Mouse (Mus musculus): ENCODE results near the gene Hoxc13. TPM values are rescaled to one million over a fixed set of nuclear protein-coding genes. Genes with fewer than 3 reads are reported as not detected.
A peak's percentile ranks its signal among the peaks of the same experiment; 100 is the strongest.

Gene Hoxc13
- polyA plus RNA-seq, 1 experiment from 2014 or later: not detected

DNA sequence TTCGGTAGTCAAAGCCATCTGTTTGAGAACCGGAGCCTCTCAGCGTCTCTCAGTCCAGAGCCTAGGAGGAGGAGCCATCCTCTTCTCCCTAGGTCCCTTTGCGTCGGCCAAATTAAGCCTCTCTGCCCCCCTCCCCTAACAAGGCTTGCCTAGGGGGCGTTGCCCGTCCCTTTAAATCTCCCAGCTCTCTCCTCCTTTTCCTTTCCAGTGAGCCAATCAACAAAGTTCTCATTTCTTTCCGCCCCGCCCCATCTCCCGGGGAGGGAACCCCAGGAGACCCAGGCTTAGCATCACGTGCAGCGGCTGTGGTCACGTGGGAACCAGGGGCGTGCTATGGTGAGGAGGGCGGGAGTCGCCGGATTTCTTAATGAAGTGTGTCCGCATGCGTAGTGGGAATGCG lies 284 bp upstream of the Hoxc13 start:
- Histone ChIP-seq H3K4me2 (replicated peaks) (peak overlapping the region; percentile 49), H3K27ac (no peak overlapping the region), H3K9me3 (no peaks in the 10 kb centered on the region), H3K4me3 (replicated peaks) (peak overlapping the region; percentile 17), H3K4me1 (replicated peaks) (peaks cover 9% of the 10 kb centered on the region; the same call in 1 of the 2 replicates), H3K36me3 (no peaks in the 10 kb centered on the region), H3K27me3 (replicated peaks) (peaks cover 95% of the 10 kb centered on the region), H3K9ac (no peak overlapping the region)
- under 1% methylated on average over 20 of the region's 20 CpGs for WGBS
- ATAC-seq: peak; percentile 66

DNA sequence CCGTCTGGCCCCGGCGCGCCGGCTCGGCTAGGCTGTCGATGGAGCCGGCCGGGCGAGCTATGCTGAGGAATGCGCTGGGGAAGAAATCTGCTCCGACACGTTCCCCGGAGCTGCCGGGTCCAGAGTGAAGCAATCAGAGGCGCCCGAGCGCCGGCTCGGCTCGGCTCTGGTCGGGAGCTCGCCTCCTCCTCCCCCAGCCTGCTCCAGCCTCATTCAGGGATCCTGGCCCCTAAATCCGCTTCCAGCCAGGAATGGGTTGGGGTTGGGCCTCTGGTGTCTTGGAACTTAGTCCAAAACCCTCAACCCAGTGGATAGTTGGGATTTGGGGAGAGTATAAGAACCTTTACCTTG lies 1.1 kb downstream of the Hoxc13 start:
- H3K36me3 ChIP-seq: no peaks in the 10 kb centered on the region
- H3K9ac ChIP-seq: no peak overlapping the region
- peaks cover 9% of the 10 kb centered on the region; the same call in 1 of the 2 replicates for H3K4me1 ChIP-seq (replicated peaks)
- no peak overlapping the region for H3K4me3 ChIP-seq (replicated peaks)
- peak; percentile 58 for ATAC-seq
- no peak overlapping the region for H3K4me2 ChIP-seq (replicated peaks)
- WGBS: 2% methylated on average over 23 of the region's 24 CpGs
- H3K27ac ChIP-seq: no peak overlapping the region
- H3K9me3 ChIP-seq: no peaks in the 10 kb centered on the region
- peaks cover 93% of the 10 kb centered on the region for H3K27me3 ChIP-seq (replicated peaks)

DNA sequence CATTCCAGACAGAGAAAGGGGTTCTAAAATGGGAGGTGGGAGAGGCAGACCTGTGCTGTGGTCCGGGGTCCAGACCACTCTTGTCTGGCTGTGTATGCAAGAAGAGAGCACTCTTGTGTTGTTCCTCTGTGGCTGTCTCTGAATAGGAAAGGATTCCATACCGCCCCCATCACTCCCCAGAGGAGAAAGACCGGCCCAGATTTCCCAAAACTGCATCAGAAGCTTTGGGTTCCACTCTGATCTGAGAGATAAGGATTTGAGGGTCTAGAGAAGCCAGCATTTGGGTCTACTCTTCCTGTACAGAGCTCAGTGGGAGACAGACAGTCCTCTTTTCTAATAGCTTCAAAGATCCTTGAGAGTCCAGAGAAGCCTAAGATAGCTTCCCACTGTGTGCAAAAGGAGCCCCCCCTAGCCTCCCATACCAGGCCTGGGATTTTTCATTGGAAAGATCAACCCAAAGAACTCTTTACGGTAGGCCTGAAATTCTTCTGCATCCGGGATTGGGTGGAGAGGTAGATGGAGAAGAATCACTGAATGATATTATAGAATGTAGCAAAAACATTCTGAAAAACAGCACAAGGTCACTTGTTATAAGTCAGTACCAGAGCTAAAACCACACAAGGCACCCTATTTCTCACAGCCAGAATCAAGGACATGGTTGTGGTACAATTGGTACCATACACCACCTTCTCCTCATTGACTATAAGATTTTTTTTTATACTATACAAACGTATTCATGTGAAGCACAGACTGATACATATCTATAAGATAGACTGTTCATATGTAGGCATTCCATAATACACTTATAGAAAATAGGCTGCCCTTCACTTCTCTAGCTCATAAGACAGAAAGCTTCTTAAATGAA lies 2.0 kb downstream of the Hoxc13 start:
- 13% methylated on average over 6 of the region's 6 CpGs for WGBS
- H3K4me1 ChIP-seq (replicated peaks): peaks cover 9% of the 10 kb centered on the region; the same call in 1 of the 2 replicates
- peaks cover 93% of the 10 kb centered on the region for H3K27me3 ChIP-seq (replicated peaks)

DNA sequence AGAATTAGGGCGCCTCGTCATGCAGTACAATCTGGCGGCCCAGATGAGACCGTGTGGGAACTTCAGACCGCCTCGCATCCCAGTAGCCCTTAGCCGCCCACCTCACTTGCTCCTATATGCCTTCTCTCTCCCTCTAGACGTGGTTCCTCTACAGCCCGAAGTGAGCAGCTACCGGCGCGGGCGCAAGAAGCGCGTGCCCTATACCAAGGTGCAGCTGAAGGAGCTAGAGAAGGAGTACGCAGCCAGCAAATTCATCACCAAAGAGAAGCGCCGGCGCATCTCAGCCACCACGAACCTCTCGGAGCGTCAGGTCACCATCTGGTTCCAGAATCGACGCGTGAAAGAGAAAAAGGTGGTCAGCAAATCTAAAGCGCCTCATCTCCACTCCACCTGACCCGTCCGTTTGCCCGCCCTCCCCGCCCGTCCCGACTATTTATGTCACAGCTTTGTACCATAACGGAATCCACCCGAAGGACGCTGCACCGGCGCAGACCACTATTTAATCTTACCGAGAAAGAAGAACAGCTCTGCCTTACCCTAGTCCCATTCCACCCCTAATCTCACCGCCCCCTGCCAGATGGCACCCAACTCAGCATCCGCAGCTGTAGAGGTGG lies 6.2 kb downstream of the Hoxc13 start:
- H3K9ac ChIP-seq: no peak overlapping the region
- H3K4me2 ChIP-seq (replicated peaks): no peak overlapping the region
- no peak overlapping the region for H3K27ac ChIP-seq
- 1% methylated on average over 40 of the region's 40 CpGs for WGBS
- H3K36me3 ChIP-seq: no peaks in the 10 kb centered on the region
- peaks cover 93% of the 10 kb centered on the region for H3K27me3 ChIP-seq (replicated peaks)
- no peak for ATAC-seq
- H3K4me3 ChIP-seq (replicated peaks): no peak overlapping the region
- H3K9me3 ChIP-seq: no peaks in the 10 kb centered on the region
- no peaks in the 10 kb centered on the region for H3K4me1 ChIP-seq (replicated peaks)

More for the DNA sequence above, 2.0 kb downstream of the Hoxc13 start:
- Histone ChIP-seq H3K9ac (no peak overlapping the region), H3K4me3 (replicated peaks) (no peak overlapping the region), H3K4me2 (replicated peaks) (no peak overlapping the region), H3K36me3 (no peaks in the 10 kb centered on the region), H3K9me3 (no peaks in the 10 kb centered on the region), H3K27ac (no peak overlapping the region)
- no peak for ATAC-seq

DNA sequence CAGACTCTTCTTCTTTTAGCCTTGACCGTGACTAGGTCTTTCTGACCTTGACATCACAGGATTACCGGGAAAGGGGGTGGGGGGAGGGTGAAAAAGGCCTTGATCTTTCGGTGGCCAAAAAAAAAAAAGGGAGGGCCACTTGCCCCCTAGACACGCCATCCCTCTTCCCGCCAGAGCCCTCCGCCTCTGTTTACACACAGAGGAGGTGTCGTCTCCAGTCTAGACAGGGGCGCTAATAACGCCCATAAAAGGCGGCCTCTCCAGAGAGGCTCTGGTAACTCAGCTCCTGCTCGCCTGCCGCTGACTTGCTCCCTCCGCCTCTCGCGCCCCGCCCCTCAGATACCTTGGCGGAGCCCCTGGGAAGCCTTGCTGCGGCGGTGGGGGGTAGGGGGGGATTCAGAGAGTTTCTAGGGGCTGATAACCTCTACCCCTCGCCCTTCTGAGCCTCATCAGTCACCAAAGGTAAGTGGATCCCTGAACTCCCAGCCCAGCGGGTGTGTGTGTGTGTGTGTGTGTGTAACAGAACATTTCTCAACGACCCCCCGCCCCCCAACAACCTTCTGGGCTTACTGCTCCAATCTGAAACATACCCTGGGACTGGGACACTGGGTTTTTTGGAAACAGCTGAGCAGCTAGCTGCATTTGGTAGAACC lies 10.9 kb downstream of the Hoxc13 start:
- no peak overlapping the region for H3K4me3 ChIP-seq (replicated peaks)
- H3K9ac ChIP-seq: no peak overlapping the region
- ATAC-seq: no peak
- peaks cover 4% of the 10 kb centered on the region; the same call in 1 of the 2 replicates for H3K4me1 ChIP-seq (replicated peaks)
- peaks cover 99% of the 10 kb centered on the region for H3K27me3 ChIP-seq (replicated peaks)
- no peaks in the 10 kb centered on the region for H3K36me3 ChIP-seq
- H3K4me2 ChIP-seq (replicated peaks): no peak overlapping the region
- H3K27ac ChIP-seq: no peak overlapping the region
- no peaks in the 10 kb centered on the region; the same call in 1 of the 2 replicates for H3K9me3 ChIP-seq
- 1% methylated on average over 23 of the region's 23 CpGs for WGBS

DNA sequence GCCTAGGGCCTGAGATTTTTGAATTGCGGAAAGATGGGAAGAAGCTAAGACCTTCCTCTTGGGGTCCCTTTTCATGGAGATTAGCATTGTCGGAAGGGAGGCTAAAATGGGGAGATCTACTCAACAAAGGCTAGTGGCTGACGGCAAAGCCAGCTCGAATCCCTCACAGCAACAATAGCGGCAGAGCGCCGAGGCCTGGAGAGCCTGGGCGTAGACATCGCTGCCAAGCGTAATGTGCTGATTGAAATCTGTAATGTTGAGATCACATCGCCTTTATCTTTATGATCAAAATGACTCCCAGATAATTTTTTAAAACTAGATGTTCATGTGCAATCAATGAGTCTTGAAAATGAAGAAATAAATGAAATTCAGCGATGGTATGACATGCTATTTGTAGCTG lies 13.5 kb downstream of the Hoxc13 start:
- H3K36me3 ChIP-seq: no peaks in the 10 kb centered on the region
- H3K27ac ChIP-seq: no peak overlapping the region
- H3K4me2 ChIP-seq (replicated peaks): no peak overlapping the region
- no peak overlapping the region for H3K9ac ChIP-seq
- peaks cover 99% of the 10 kb centered on the region for H3K27me3 ChIP-seq (replicated peaks)
- 3% methylated on average over 12 of the region's 12 CpGs for whole genome bisulfite sequencing
- peaks cover 4% of the 10 kb centered on the region; the same call in 1 of the 2 replicates for H3K4me1 ChIP-seq (replicated peaks)
- H3K9me3 ChIP-seq: no peaks in the 10 kb centered on the region; the same call in 1 of the 2 replicates
- no peak overlapping the region for H3K4me3 ChIP-seq (replicated peaks)
- ATAC-seq: no peak

DNA sequence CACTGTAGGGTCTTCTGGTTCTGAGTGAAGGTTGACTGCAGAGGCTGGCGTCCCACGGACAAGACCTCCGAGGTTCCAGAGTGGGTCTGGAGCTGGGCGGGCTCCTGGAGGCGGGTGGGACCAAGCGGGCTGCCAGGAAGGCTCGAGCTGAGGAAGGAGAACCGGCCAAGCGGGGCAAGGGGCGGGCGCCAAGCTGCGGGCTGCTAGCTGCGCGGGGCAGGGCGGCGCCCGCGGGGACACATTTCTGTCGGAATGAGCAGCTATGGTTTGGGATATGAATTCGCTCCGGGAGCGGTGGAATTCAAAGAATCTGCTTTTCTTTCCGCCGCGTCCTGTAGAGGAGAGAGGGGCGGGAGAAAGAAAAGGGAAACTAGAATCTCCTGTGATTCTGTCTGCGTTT lies 14.0 kb downstream of the Hoxc13 start:
- Histone ChIP-seq H3K4me1 (replicated peaks) (peaks cover 4% of the 10 kb centered on the region; the same call in 1 of the 2 replicates), H3K36me3 (no peaks in the 10 kb centered on the region), H3K9me3 (no peaks in the 10 kb centered on the region; the same call in 1 of the 2 replicates), H3K4me3 (replicated peaks) (peak overlapping the region; percentile 14; the same call in 1 of the 2 replicates), H3K27me3 (replicated peaks) (peaks cover 99% of the 10 kb centered on the region), H3K9ac (no peak overlapping the region), H3K4me2 (replicated peaks) (no peak overlapping the region), H3K27ac (no peak overlapping the region)
- under 1% methylated on average over 27 of the region's 27 CpGs for WGBS
- no peak for ATAC-seq

DNA sequence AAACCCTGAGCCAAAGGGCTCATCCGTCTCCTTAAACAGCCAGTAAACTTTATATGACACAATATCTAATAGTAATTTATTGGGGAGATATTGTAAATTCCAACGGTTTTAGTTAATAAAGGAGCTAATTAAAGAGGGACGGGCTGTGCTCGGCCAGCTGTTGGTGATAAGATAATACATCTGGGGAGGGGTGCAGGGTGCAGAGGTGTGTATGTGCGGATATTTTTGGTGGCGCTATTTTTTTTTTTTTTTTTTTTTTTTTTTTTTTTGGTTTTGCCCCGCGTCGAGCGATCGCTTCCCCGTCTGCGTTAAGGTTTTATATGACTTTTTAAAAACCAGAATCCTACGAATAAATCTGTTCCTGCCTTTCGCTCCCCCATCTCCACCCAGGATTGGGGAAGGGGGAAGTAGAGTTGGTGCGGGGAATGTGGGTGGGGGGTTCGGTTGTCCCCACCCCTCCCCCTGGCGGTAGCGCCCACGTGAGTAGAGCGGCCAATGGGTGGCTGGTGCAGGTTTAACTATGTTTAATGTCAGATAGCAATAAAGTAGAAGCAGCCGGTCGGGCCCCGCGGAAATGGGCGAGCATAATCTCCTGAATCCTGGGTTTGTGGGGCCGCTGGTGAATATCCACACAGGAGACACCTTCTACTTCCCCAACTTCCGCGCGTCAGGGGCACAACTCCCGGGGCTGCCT lies 15.5 kb downstream of the Hoxc13 start, which contains the start of gene Hoxc12:
TSS of gene Hoxc12 (plus strand) at position 479 of the 694 bp plus-strand sequence.
- whole genome bisulfite sequencing: 1% methylated on average over 31 of the region's 31 CpGs
- ATAC-seq: no peak
- H3K27ac ChIP-seq: no peak within 1 kb of the TSS
- H3K27me3 ChIP-seq (replicated peaks): peaks cover 99% of the 10 kb centered on the region
- no peaks in the 10 kb centered on the region; the same call in 1 of the 2 replicates for H3K9me3 ChIP-seq
- 0 out of 2 replicates have a peak within 1 kb of the TSS, but pooled peaks have one; percentile 4 for H3K4me3 ChIP-seq (replicated peaks)
- H3K36me3 ChIP-seq: no peaks in the 10 kb centered on the region
- H3K4me2 ChIP-seq (replicated peaks): no peak within 1 kb of the TSS
- H3K9ac ChIP-seq: no peak within 1 kb of the TSS
- H3K4me1 ChIP-seq (replicated peaks): peaks cover 4% of the 10 kb centered on the region; the same call in 1 of the 2 replicates

DNA sequence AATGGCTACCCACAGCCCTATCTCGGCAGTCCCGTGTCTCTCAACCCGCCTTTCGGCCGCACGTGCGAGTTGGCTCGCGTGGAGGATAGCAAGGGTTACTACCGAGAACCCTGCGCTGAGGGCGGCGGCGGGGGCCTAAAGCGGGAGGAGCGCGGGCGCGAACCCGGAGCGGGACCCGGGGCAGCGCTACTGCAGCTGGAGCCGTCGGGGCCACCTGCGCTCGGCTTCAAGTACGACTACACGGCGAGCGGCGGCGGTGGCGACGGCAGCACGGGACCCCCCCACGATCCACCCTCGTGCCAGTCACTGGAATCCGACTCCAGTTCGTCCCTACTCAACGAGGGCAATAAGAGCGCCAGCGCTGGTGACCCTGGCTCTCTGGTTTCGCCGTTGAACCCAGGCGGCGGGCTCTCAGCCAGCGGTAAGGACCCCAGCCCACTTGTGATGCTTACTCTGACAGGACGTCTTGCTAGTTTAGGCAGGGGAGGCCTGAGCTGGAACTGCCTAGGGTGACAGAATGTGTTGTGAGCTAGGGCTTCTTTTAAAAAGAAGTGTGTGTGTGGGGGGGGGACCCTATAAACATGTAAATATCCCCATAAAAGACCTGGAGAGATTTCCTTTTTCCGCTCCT lies 16.2 kb downstream of the Hoxc13 start:
- Histone ChIP-seq H3K4me3 (replicated peaks) (0 out of 2 replicates have a peak overlapping the region, but pooled peaks have one; percentile 4), H3K27ac (no peak overlapping the region), H3K27me3 (replicated peaks) (peaks cover 99% of the 10 kb centered on the region), H3K36me3 (no peaks in the 10 kb centered on the region), H3K4me2 (replicated peaks) (no peak overlapping the region), H3K4me1 (replicated peaks) (peaks cover 4% of the 10 kb centered on the region; the same call in 1 of the 2 replicates), H3K9ac (no peak overlapping the region), H3K9me3 (no peaks in the 10 kb centered on the region; the same call in 1 of the 2 replicates)
- no peak for ATAC-seq
- 1% methylated on average over 50 of the region's 50 CpGs for WGBS

DNA sequence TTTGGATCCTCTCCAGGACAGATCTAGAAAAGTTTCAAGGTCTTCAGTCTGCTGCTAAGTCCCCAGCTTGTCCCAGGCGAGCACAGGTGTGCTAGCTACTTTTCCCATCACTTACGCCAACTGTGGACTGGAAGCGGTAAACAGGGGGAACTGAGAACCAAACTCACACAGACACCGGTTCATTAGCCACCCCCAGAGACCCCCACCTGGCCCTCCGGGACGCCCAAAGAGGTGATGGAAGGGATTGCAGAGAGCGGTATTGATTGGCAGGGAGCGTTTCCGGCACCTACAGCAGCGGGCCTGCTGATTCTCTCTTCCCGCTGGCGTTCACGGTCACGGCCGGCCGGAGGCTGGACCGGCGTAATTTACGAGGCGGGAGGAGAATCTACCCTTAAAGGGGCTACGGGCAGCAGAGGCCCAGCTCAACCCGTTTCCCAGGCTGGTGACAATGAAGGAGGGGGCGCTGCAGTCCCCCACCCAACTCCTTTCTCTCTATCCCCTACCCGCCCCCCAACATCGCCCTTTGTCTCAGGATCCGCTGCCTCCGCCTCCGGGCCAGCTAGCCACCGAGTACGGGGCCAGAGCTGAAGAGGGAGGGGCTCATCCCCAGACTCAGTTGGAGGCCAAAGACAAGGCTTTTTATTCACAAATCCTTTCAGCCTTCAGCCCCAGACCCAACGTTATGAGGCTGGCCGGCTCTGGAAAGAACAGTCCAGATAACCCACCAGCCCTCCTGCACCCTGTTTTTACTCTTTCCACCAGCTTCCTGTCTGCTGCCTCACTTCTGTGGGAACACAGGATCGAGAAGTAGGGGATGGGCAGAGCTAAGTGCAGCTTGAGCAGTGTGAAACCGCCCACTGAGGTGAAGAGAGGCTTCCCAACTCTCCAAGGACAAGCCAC lies 18.6 kb downstream of the Hoxc13 start:
- H3K9ac ChIP-seq: no peak overlapping the region
- H3K4me1 ChIP-seq (replicated peaks): peaks cover 6% of the 10 kb centered on the region; the same call in 1 of the 2 replicates
- peaks cover 95% of the 10 kb centered on the region for H3K27me3 ChIP-seq (replicated peaks)
- no peak overlapping the region for H3K4me3 ChIP-seq (replicated peaks)
- WGBS: 1% methylated on average over 34 of the region's 34 CpGs
- no peaks in the 10 kb centered on the region; the same call in 1 of the 2 replicates for H3K9me3 ChIP-seq
- no peak overlapping the region for H3K4me2 ChIP-seq (replicated peaks)
- ATAC-seq: no peak
- H3K36me3 ChIP-seq: no peaks in the 10 kb centered on the region
- no peak overlapping the region for H3K27ac ChIP-seq

Data from intestine, embryonic 15.5 days (tissue).